Mouse (Mus musculus): ENCODE data around the gene Garnl3. TPM values are rescaled to one million over a fixed set of nuclear protein-coding genes. Genes with fewer than 3 reads are reported as not detected.

Gene Garnl3
- polyA plus RNA-seq, 1 experiment from 2014 or later: 75.8 TPM

GRCm38 (mm10) chr2:33005041-33005440, 126.4 kb downstream of the Garnl3 start:
- H3K9me3 ChIP-seq (replicated peaks; ENCODE audit: control insufficient read depth, low read length, poor library complexity, severe bottlenecking): no peaks in the 10 kb centered on the region
- no peaks in the 10 kb centered on the region for H3K4me1 ChIP-seq (ENCODE audit: control insufficient read depth, insufficient read depth, low read length)
- H3K9ac ChIP-seq (ENCODE audit: low read depth, low read length): no peak overlapping the region
- no peak overlapping the region for H3K4me2 ChIP-seq (ENCODE audit: low read length)
- H3K27ac ChIP-seq (ENCODE audit: low read length): no peak overlapping the region
- no peaks in the 10 kb centered on the region for H3K27me3 ChIP-seq (ENCODE audit: control insufficient read depth, insufficient read depth, low read depth, low read length)
- no peak overlapping the region for H3K4me3 ChIP-seq (ENCODE audit: low read depth, low read length)
- 68% methylated on average over 5 of the region's 5 CpGs for WGBS
- H3K36me3 ChIP-seq (ENCODE audit: control insufficient read depth, insufficient read depth, low read length): peaks cover 25% of the 10 kb centered on the region
- no peak for ATAC-seq

DNA sequence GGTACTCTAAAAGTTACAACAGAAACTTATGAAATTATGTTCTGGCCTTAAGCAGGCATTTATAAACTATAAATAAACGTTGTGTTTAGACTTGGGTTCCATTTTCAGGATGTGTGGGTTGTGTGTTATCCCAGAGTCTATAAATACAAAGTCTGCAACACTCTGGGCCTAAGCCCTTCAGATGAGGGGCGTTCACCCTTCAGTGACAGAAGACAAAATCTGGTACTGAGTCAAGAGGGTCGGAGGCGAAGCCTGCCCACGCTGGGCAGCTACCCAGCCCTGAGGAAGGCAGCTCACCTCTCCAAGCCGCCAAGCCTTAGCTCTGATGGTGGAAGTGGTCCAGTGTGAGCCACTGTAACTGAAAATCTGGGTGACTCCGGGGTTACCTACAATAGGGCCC, 129.3 kb downstream of the Garnl3 start:
- WGBS: 86% methylated on average over 7 of the region's 7 CpGs
- Histone ChIP-seq H3K27me3 (ENCODE audit: control insufficient read depth, insufficient read depth, low read depth, low read length) (no peaks in the 10 kb centered on the region), H3K4me3 (ENCODE audit: low read depth, low read length) (no peak overlapping the region), H3K27ac (ENCODE audit: low read length) (no peak overlapping the region), H3K4me1 (ENCODE audit: control insufficient read depth, insufficient read depth, low read length) (no peaks in the 10 kb centered on the region), H3K9ac (ENCODE audit: low read depth, low read length) (no peak overlapping the region), H3K9me3 (replicated peaks; ENCODE audit: control insufficient read depth, low read length, poor library complexity, severe bottlenecking) (no peaks in the 10 kb centered on the region), H3K4me2 (ENCODE audit: low read length) (no peak overlapping the region), H3K36me3 (ENCODE audit: control insufficient read depth, insufficient read depth, low read length) (peaks cover 25% of the 10 kb centered on the region)
- ATAC-seq: no peak

- Histone ChIP-seq H3K9me3 (replicated peaks; ENCODE audit: control insufficient read depth, low read length, poor library complexity, severe bottlenecking) (no peaks in the 10 kb centered on the region), H3K4me1 (ENCODE audit: control insufficient read depth, insufficient read depth, low read length) (no peaks in the 10 kb centered on the region), H3K36me3 (ENCODE audit: control insufficient read depth, insufficient read depth, low read length) (peaks cover 19% of the 10 kb centered on the region), H3K4me3 (ENCODE audit: low read depth, low read length) (no peak overlapping the region), H3K27ac (ENCODE audit: low read length) (no peak overlapping the region), H3K27me3 (ENCODE audit: control insufficient read depth, insufficient read depth, low read depth, low read length) (no peaks in the 10 kb centered on the region), H3K4me2 (ENCODE audit: low read length) (no peak overlapping the region), H3K9ac (ENCODE audit: low read depth, low read length) (no peak overlapping the region)
- WGBS: 81% methylated on average over 2 of the region's 2 CpGs
- no peak for ATAC-seq
These were observed 131.7 kb downstream of the Garnl3 start for GRCm38 (mm10) chr2:32999752-33000151.

DNA sequence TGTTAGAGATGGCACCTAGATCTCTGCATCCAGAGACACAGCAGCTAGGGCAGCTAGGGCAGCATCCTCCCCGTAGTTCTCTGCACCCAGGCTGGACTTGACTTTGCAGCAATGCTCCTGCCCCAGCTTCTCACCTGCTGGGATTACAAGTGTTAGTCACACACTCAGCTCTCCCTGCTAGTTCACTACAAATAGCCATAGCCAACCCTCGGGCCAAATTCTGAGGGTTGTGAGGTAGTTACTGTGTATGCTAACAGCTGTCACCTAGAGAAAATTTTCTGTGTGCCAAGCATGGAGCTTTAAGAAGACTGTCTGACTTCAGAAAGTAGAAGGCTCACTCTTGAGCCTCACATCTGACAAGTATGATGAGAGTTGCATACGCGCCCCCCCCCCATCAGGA, 133.7 kb downstream of the Garnl3 start:
- Histone ChIP-seq H3K27ac (ENCODE audit: low read length) (no peak overlapping the region), H3K4me1 (ENCODE audit: control insufficient read depth, insufficient read depth, low read length) (no peaks in the 10 kb centered on the region), H3K9ac (ENCODE audit: low read depth, low read length) (no peak overlapping the region), H3K36me3 (ENCODE audit: control insufficient read depth, insufficient read depth, low read length) (peaks cover 16% of the 10 kb centered on the region; the same call in 1 of the 2 replicates), H3K9me3 (replicated peaks; ENCODE audit: control insufficient read depth, low read length, poor library complexity, severe bottlenecking) (no peaks in the 10 kb centered on the region), H3K27me3 (ENCODE audit: control insufficient read depth, insufficient read depth, low read depth, low read length) (no peaks in the 10 kb centered on the region), H3K4me3 (ENCODE audit: low read depth, low read length) (no peak overlapping the region), H3K4me2 (ENCODE audit: low read length) (no peak overlapping the region)
- 86% methylated on average over 4 of the region's 4 CpGs for WGBS
- no peak for ATAC-seq

DNA sequence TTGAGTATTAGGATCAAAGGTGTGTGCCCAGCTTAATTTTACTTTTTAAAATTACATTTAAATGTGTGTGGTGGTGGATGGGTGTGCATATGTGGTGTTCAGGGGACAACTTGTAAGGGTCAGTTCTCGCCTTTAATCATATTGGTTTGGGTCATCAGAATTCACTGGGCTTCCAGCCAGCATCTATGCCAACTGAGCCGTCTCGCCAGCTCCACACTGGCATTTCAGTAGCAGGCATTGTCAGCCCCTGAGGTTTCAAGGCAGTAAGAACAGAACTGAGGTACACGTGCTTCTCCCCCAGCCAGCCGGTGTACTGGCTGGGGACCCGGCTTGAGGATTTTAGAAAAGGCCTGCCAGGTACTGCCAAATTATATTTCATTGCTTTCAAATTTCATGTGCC, 134.4 kb downstream of the Garnl3 start:
- no peaks in the 10 kb centered on the region for H3K9me3 ChIP-seq (replicated peaks; ENCODE audit: control insufficient read depth, low read length, poor library complexity, severe bottlenecking)
- no peaks in the 10 kb centered on the region for H3K4me1 ChIP-seq (ENCODE audit: control insufficient read depth, insufficient read depth, low read length)
- H3K27ac ChIP-seq (ENCODE audit: low read length): no peak overlapping the region
- H3K4me3 ChIP-seq (ENCODE audit: low read depth, low read length): no peak overlapping the region
- ATAC-seq: no peak
- H3K4me2 ChIP-seq (ENCODE audit: low read length): no peak overlapping the region
- WGBS: 65% methylated on average over 6 of the region's 6 CpGs
- H3K9ac ChIP-seq (ENCODE audit: low read depth, low read length): no peak overlapping the region
- H3K27me3 ChIP-seq (ENCODE audit: control insufficient read depth, insufficient read depth, low read depth, low read length): no peaks in the 10 kb centered on the region
- H3K36me3 ChIP-seq (ENCODE audit: control insufficient read depth, insufficient read depth, low read length): peaks cover 10% of the 10 kb centered on the region; the same call in 1 of the 2 replicates

GRCm38 (mm10) chr2:32992130-32992529, 139.3 kb downstream of the Garnl3 start:
- Histone ChIP-seq H3K4me2 (ENCODE audit: low read length) (no peak overlapping the region), H3K4me3 (ENCODE audit: low read depth, low read length) (no peak overlapping the region), H3K9ac (ENCODE audit: low read depth, low read length) (no peak overlapping the region), H3K36me3 (ENCODE audit: control insufficient read depth, insufficient read depth, low read length) (peaks cover 20% of the 10 kb centered on the region), H3K27ac (ENCODE audit: low read length) (no peak overlapping the region), H3K4me1 (ENCODE audit: control insufficient read depth, insufficient read depth, low read length) (no peaks in the 10 kb centered on the region), H3K27me3 (ENCODE audit: control insufficient read depth, insufficient read depth, low read depth, low read length) (no peaks in the 10 kb centered on the region), H3K9me3 (replicated peaks; ENCODE audit: control insufficient read depth, low read length, poor library complexity, severe bottlenecking) (no peaks in the 10 kb centered on the region)
- no peak for ATAC-seq
- WGBS: 82% methylated on average over 6 of the region's 6 CpGs

- Histone ChIP-seq H3K9me3 (replicated peaks; ENCODE audit: control insufficient read depth, low read length, poor library complexity, severe bottlenecking) (no peaks in the 10 kb centered on the region), H3K36me3 (ENCODE audit: control insufficient read depth, insufficient read depth, low read length) (peaks cover 28% of the 10 kb centered on the region), H3K27me3 (ENCODE audit: control insufficient read depth, insufficient read depth, low read depth, low read length) (no peaks in the 10 kb centered on the region), H3K4me1 (ENCODE audit: control insufficient read depth, insufficient read depth, low read length) (no peaks in the 10 kb centered on the region), H3K27ac (ENCODE audit: low read length) (no peak overlapping the region), H3K9ac (ENCODE audit: low read depth, low read length) (no peak overlapping the region), H3K4me3 (ENCODE audit: low read depth, low read length) (no peak overlapping the region), H3K4me2 (ENCODE audit: low read length) (no peak overlapping the region)
- WGBS: 52% methylated on average over 13 of the region's 13 CpGs
- no peak for ATAC-seq
These were observed 141.2 kb downstream of the Garnl3 start for GRCm38 (mm10) chr2:32990167-32990832.

GRCm38 (mm10) chr2:32989376-32989775, 142.1 kb downstream of the Garnl3 start:
- H3K27ac ChIP-seq (ENCODE audit: low read length): no peak overlapping the region
- 77% methylated on average over 3 of the region's 3 CpGs for WGBS
- H3K4me3 ChIP-seq (ENCODE audit: low read depth, low read length): no peak overlapping the region
- H3K9me3 ChIP-seq (replicated peaks; ENCODE audit: control insufficient read depth, low read length, poor library complexity, severe bottlenecking): no peaks in the 10 kb centered on the region
- H3K4me2 ChIP-seq (ENCODE audit: low read length): no peak overlapping the region
- H3K9ac ChIP-seq (ENCODE audit: low read depth, low read length): no peak overlapping the region
- H3K36me3 ChIP-seq (ENCODE audit: control insufficient read depth, insufficient read depth, low read length): peaks cover 23% of the 10 kb centered on the region
- no peak for ATAC-seq
- no peaks in the 10 kb centered on the region for H3K27me3 ChIP-seq (ENCODE audit: control insufficient read depth, insufficient read depth, low read depth, low read length)
- H3K4me1 ChIP-seq (ENCODE audit: control insufficient read depth, insufficient read depth, low read length): no peaks in the 10 kb centered on the region

GRCm38 (mm10) chr2:32985844-32986243, 145.6 kb downstream of the Garnl3 start:
- H3K4me3 ChIP-seq (ENCODE audit: low read depth, low read length): no peak overlapping the region
- 62% methylated on average over 8 of the region's 8 CpGs for WGBS
- no peak for ATAC-seq
- H3K4me2 ChIP-seq (ENCODE audit: low read length): no peak overlapping the region
- no peaks in the 10 kb centered on the region for H3K27me3 ChIP-seq (ENCODE audit: control insufficient read depth, insufficient read depth, low read depth, low read length)
- H3K9ac ChIP-seq (ENCODE audit: low read depth, low read length): no peak overlapping the region
- peaks cover 12% of the 10 kb centered on the region for H3K36me3 ChIP-seq (ENCODE audit: control insufficient read depth, insufficient read depth, low read length)
- peaks cover 10% of the 10 kb centered on the region for H3K4me1 ChIP-seq (ENCODE audit: control insufficient read depth, insufficient read depth, low read length)
- no peaks in the 10 kb centered on the region for H3K9me3 ChIP-seq (replicated peaks; ENCODE audit: control insufficient read depth, low read length, poor library complexity, severe bottlenecking)
- H3K27ac ChIP-seq (ENCODE audit: low read length): no peak overlapping the region
